In genomic region chr11:116107777-116108285, GRCm38 (mm10) we compare ENCODE assay signal across 9 mouse cellular contexts. TPM values are rescaled to one million over a fixed set of nuclear protein-coding genes. Genes with fewer than 3 reads are reported as not detected.
DNase-seq lines count a peak whose midpoint lies in the region; ATAC-seq and TF ChIP-seq lines count a peak whose summit lies in the region.
"Had no signal": no experiment of that assay in that cellular context is flagged by ENCODE, and none has a peak within 500 bp of the region (broad histone marks: within the 10 kb centered on the region; RNA-seq: fewer than 3 reads in every experiment).

No protein-coding gene starts in this region.

- peak overlapping the region; percentile 53 for H3K4me3 ChIP-seq in lung, embryonic 14.5 days (ENCODE audit: low read depth, low read length)
- H3K4me3 ChIP-seq in heart, embryonic 13.5 days, result peak overlapping the region; percentile 80
- H3K4me3 ChIP-seq in limb, embryonic 10.5 days, result peak overlapping the region; percentile 31
- H3K4me3 ChIP-seq in stomach, embryonic 16.5 days (replicated peaks; ENCODE audit: low read length), result peak overlapping the region; percentile 67

- H3K4me1 ChIP-seq in lung, embryonic 14.5 days (ENCODE audit: insufficient read depth), result peaks cover 34% of the 10 kb centered on the region
- H3K4me1 ChIP-seq in heart, embryonic 13.5 days, result peaks cover 81% of the 10 kb centered on the region
- peaks cover 65% of the 10 kb centered on the region for H3K4me1 ChIP-seq in limb, embryonic 10.5 days
- H3K4me1 ChIP-seq in stomach, embryonic 16.5 days (ENCODE audit: control insufficient read depth, insufficient read depth, low read length), result peaks cover 61% of the 10 kb centered on the region

- no peak overlapping the region for H3K27ac ChIP-seq in lung, embryonic 14.5 days (ENCODE audit: low read depth)
- peak overlapping the region; percentile 97 for H3K27ac ChIP-seq in heart, embryonic 13.5 days (replicated peaks)
- peak overlapping the region; percentile 44; the same call in 1 of the 2 replicates for H3K27ac ChIP-seq in limb, embryonic 10.5 days
- peak overlapping the region; percentile 45 for H3K27ac ChIP-seq in stomach, embryonic 16.5 days (ENCODE audit: low read length)

- peak overlapping the region; percentile 13 for H3K9ac ChIP-seq in lung, embryonic 14.5 days
- peak overlapping the region; percentile 93 for H3K9ac ChIP-seq in heart, embryonic 13.5 days
- peak overlapping the region; percentile 81 for H3K9ac ChIP-seq in stomach, embryonic 16.5 days (ENCODE audit: low read length)

- peak overlapping the region; percentile 73 for H3K4me2 ChIP-seq in lung, embryonic 14.5 days
- peak overlapping the region; percentile 76 for H3K4me2 ChIP-seq in heart, embryonic 13.5 days
- peak overlapping the region; percentile 87 for H3K4me2 ChIP-seq in stomach, embryonic 16.5 days (ENCODE audit: low read depth, low read length)

- DNase-seq in lung, embryonic 14.5 days, result no peak
- no peak for DNase-seq in lung, postnatal 10 days
- no peak for DNase-seq in limb, embryonic 10.5 days (ENCODE audit: low spot score)
- no peak for DNase-seq in layer of hippocampus, postnatal 36 days
- DNase-seq in right cerebral cortex, postnatal 25 days, result no peak
- DNase-seq: cerebellum, adult 11 months had no signal

- no peaks in the 10 kb centered on the region for H3K9me3 ChIP-seq in lung, embryonic 14.5 days (ENCODE audit: low read depth, low read length)
- H3K9me3 ChIP-seq in heart, embryonic 13.5 days, result no peaks in the 10 kb centered on the region
- H3K9me3 ChIP-seq in limb, embryonic 10.5 days (replicated peaks), result no peaks in the 10 kb centered on the region
- H3K9me3 ChIP-seq in stomach, embryonic 16.5 days (replicated peaks; ENCODE audit: control insufficient read depth, low read length), result no peaks in the 10 kb centered on the region

- no peaks in the 10 kb centered on the region for H3K36me3 ChIP-seq in lung, embryonic 14.5 days (ENCODE audit: insufficient read depth)
- H3K36me3 ChIP-seq in heart, embryonic 13.5 days, result peaks cover 28% of the 10 kb centered on the region
- no peaks in the 10 kb centered on the region for H3K36me3 ChIP-seq in limb, embryonic 10.5 days
- H3K36me3 ChIP-seq in stomach, embryonic 16.5 days (ENCODE audit: control insufficient read depth, insufficient read depth, low read length), result 0 out of 2 replicates have a peak, but pooled peaks cover 5% of the 10 kb centered on the region

- no peak for ATAC-seq in lung, embryonic 14.5 days (ENCODE audit: insufficient read depth)
- ATAC-seq in heart, embryonic 13.5 days (ENCODE audit: extremely low read depth, insufficient number of reproducible peaks, low FRiP score, low TSS enrichment), result no peak
- ATAC-seq in stomach, embryonic 16.5 days (ENCODE audit: insufficient read depth, low FRiP score), result no peak
- no peak for ATAC-seq in megakaryocyte progenitor cell, adult 5-6 weeks (replicated peaks; ENCODE audit: poor library complexity)

- WGBS in lung, embryonic 14.5 days, result 26% methylated on average over 19 of the region's 19 CpGs
- 37% methylated on average over 19 of the region's 19 CpGs for WGBS in heart, embryonic 13.5 days
- WGBS in limb, embryonic 10.5 days, result 9% methylated on average over 19 of the region's 19 CpGs
- 40% methylated on average over 19 of the region's 19 CpGs for WGBS in stomach, embryonic 16.5 days

- TF ChIP-seq CTCF in lung, embryonic 14.5 days (IDR thresholded peaks at IDR 0.05; ENCODE audit: low read depth), result no peak

- H3K27me3 ChIP-seq in lung, embryonic 14.5 days (ENCODE audit: insufficient read depth, low read length), result peaks cover 41% of the 10 kb centered on the region
- peaks cover 36% of the 10 kb centered on the region for H3K27me3 ChIP-seq in heart, embryonic 13.5 days (replicated peaks)
- H3K27me3 ChIP-seq in limb, embryonic 10.5 days (ENCODE audit: low read depth, poor library complexity, severe bottlenecking), result peaks cover 81% of the 10 kb centered on the region
- H3K27me3 ChIP-seq in stomach, embryonic 16.5 days (ENCODE audit: control insufficient read depth, insufficient read depth, low read length), result peaks cover 18% of the 10 kb centered on the region

RNA-seq across cellular contexts. Expression of gene Trim47, which starts 19.2 kb away (rescaled TPM):
- polyA plus RNA-seq in lung, embryonic 14.5 days (2014; fragmentation: Nextera tagmentation; extraction: Ambion mirVana), result 12.7 and 13.2 TPM in 2 replicates
- 46.1 and 51.1 TPM in 2 replicates for polyA plus RNA-seq in heart, embryonic 13.5 days (2015; fragmentation: Nextera tagmentation; extraction: Ambion mirVana)
- 3.2 and 4.9 TPM in 2 replicates for polyA plus RNA-seq in limb, embryonic 10.5 days (2016; fragmentation: Nextera tagmentation; extraction: Ambion mirVana)
- polyA plus RNA-seq in stomach, embryonic 16.5 days (2015; fragmentation: Nextera tagmentation; extraction: Ambion mirVana), result 22.7 and 23.1 TPM in 2 replicates
- 1 to 10 TPM; 4.4 to 4.6 TPM for total RNA-seq in layer of hippocampus, postnatal 36 days (2021)
- 0.59 and 1.9 TPM in 2 replicates for total RNA-seq in megakaryocyte progenitor cell, adult 5-6 weeks (2015)
- total RNA-seq in megakaryocyte progenitor cell, adult 5-6 weeks (2017), result 1.0 and 1.3 TPM in 2 replicates

RNA-seq across cellular contexts. Expression of gene Wbp2, which starts 21.0 kb away (rescaled TPM):
- 66.5 and 69.8 TPM in 2 replicates for polyA plus RNA-seq in lung, embryonic 14.5 days (2014; fragmentation: Nextera tagmentation; extraction: Ambion mirVana)
- polyA plus RNA-seq in heart, embryonic 13.5 days (2015; fragmentation: Nextera tagmentation; extraction: Ambion mirVana), result 134 and 138 TPM in 2 replicates
- polyA plus RNA-seq in limb, embryonic 10.5 days (2016; fragmentation: Nextera tagmentation; extraction: Ambion mirVana), result 54.8 and 56.9 TPM in 2 replicates
- 81.8 and 98.6 TPM in 2 replicates for polyA plus RNA-seq in stomach, embryonic 16.5 days (2015; fragmentation: Nextera tagmentation; extraction: Ambion mirVana)
- total RNA-seq in layer of hippocampus, postnatal 36 days (2021), result 100 to 1,000 TPM; 402 to 404 TPM
- total RNA-seq in megakaryocyte progenitor cell, adult 5-6 weeks (2015), result 42.4 and 56.5 TPM in 2 replicates
- total RNA-seq in megakaryocyte progenitor cell, adult 5-6 weeks (2017), result 15.6 and 22.8 TPM in 2 replicates

RNA-seq across cellular contexts. Expression of gene Trim65, which starts 23.1 kb away (rescaled TPM):
- polyA plus RNA-seq in lung, embryonic 14.5 days (2014; fragmentation: Nextera tagmentation; extraction: Ambion mirVana), result 3.7 and 3.9 TPM in 2 replicates
- polyA plus RNA-seq in heart, embryonic 13.5 days (2015; fragmentation: Nextera tagmentation; extraction: Ambion mirVana), result 4.2 and 4.3 TPM in 2 replicates
- polyA plus RNA-seq in limb, embryonic 10.5 days (2016; fragmentation: Nextera tagmentation; extraction: Ambion mirVana), result 1.9 and 2.1 TPM in 2 replicates
- polyA plus RNA-seq in stomach, embryonic 16.5 days (2015; fragmentation: Nextera tagmentation; extraction: Ambion mirVana), result 6.2 and 8.0 TPM in 2 replicates
- total RNA-seq in layer of hippocampus, postnatal 36 days (2021), result 1 to 10 TPM; 7.1 to 8.0 TPM
- 13.8 and 16.2 TPM in 2 replicates for total RNA-seq in megakaryocyte progenitor cell, adult 5-6 weeks (2015)
- 6.2 and 7.7 TPM in 2 replicates for total RNA-seq in megakaryocyte progenitor cell, adult 5-6 weeks (2017)

RNA-seq across cellular contexts. Expression of gene Unc13d, which starts 30.1 kb away (rescaled TPM):
- polyA plus RNA-seq in lung, embryonic 14.5 days (2014; fragmentation: Nextera tagmentation; extraction: Ambion mirVana), result 2.5 and 3.3 TPM in 2 replicates
- 1.5 and 2.3 TPM in 2 replicates for polyA plus RNA-seq in heart, embryonic 13.5 days (2015; fragmentation: Nextera tagmentation; extraction: Ambion mirVana)
- 2.4 and 3.7 TPM in 2 replicates for polyA plus RNA-seq in limb, embryonic 10.5 days (2016; fragmentation: Nextera tagmentation; extraction: Ambion mirVana)
- polyA plus RNA-seq in stomach, embryonic 16.5 days (2015; fragmentation: Nextera tagmentation; extraction: Ambion mirVana), result 8.3 and 9.9 TPM in 2 replicates
- 1 to 10 TPM; 1.9 to 2.4 TPM for total RNA-seq in layer of hippocampus, postnatal 36 days (2021)
- total RNA-seq in megakaryocyte progenitor cell, adult 5-6 weeks (2015), result 13.6 and 15.8 TPM in 2 replicates
- total RNA-seq in megakaryocyte progenitor cell, adult 5-6 weeks (2017), result 15.5 and 26.1 TPM in 2 replicates

RNA-seq across cellular contexts. Expression of gene Mrpl38, which starts 30.8 kb away (rescaled TPM):
- polyA plus RNA-seq in lung, embryonic 14.5 days (2014; fragmentation: Nextera tagmentation; extraction: Ambion mirVana), result 89.3 and 91.9 TPM in 2 replicates
- 82.4 and 92.2 TPM in 2 replicates for polyA plus RNA-seq in heart, embryonic 13.5 days (2015; fragmentation: Nextera tagmentation; extraction: Ambion mirVana)
- 116 and 118 TPM in 2 replicates for polyA plus RNA-seq in limb, embryonic 10.5 days (2016; fragmentation: Nextera tagmentation; extraction: Ambion mirVana)
- 83.5 and 87.0 TPM in 2 replicates for polyA plus RNA-seq in stomach, embryonic 16.5 days (2015; fragmentation: Nextera tagmentation; extraction: Ambion mirVana)
- total RNA-seq in layer of hippocampus, postnatal 36 days (2021), result 10 to 100 TPM; 55.1 to 58.2 TPM
- total RNA-seq in megakaryocyte progenitor cell, adult 5-6 weeks (2015), result 38.2 and 47.0 TPM in 2 replicates
- total RNA-seq in megakaryocyte progenitor cell, adult 5-6 weeks (2017), result 24.0 and 24.9 TPM in 2 replicates

Comparison
In these comparisons a context has a peak if more than half of its experiments do, and no peak if none do; other contexts are left out.
1. H3K9ac ChIP-seq: peak in every context shown above with its lines; median percentile 93 in heart, embryonic 13.5 days; 81 in stomach, embryonic 16.5 days; 13 in lung, embryonic 14.5 days.